Mouse (Mus musculus) heart, postnatal 0 days (tissue): ENCODE measurements around the gene Unc45a. TPM values are rescaled to one million over a fixed set of nuclear protein-coding genes. Genes with fewer than 3 reads are reported as not detected.

Experiments used
- ATAC-seq: fragments of 200-750 bp; cut with Nextera tagmentation; 2 replicates; pipeline ENCODE4 v1.8.0; 2017; ENCODE audit warnings: low read depth, moderate number of reproducible peaks, moderate library complexity; ENCODE audit not compliant: insufficient read depth
- DNase-seq: peaks from one replicate; pipeline ENCODE4 v3.0.0-alpha.2; 2016; ENCODE audit warnings: low spot score
- H3K27ac ChIP-seq: fragments of 300-500 bp; sonication (generic); 2 replicates; pipeline ENCODE4 v1.5.1; 2014; ENCODE audit warnings: low read depth, mild to moderate bottlenecking
- H3K27me3 ChIP-seq: fragments of 300-500 bp; sonication (generic); 2 replicates; pipeline ENCODE4 v1.6.1; 2014; ENCODE audit warnings: low read length, mixed read lengths; ENCODE audit not compliant: control insufficient read depth, insufficient read depth
- H3K36me3 ChIP-seq: fragments of 300-500 bp; sonication (generic); replicated peaks from 2 replicates; pipeline ENCODE4 v1.6.1; 2014; ENCODE audit warnings: low read length, mixed read lengths; ENCODE audit not compliant: control insufficient read depth, insufficient read depth
- H3K4me1 ChIP-seq: fragments of 300-500 bp; sonication (generic); 2 replicates; pipeline ENCODE4 v1.6.1; 2014; ENCODE audit warnings: antibody characterized with exemption; ENCODE audit not compliant: control insufficient read depth, insufficient read depth
- H3K4me2 ChIP-seq: fragments of 300-500 bp; sonication (generic); 2 replicates; pipeline ENCODE4 v1.6.1; 2014; ENCODE audit warnings: low read depth, mild to moderate bottlenecking, low read length, moderate library complexity
- H3K4me3 ChIP-seq: fragments of 300-500 bp; sonication (generic); 2 replicates; pipeline ENCODE4 v1.5.1; 2014; ENCODE audit warnings: low read depth, low read length
- H3K9ac ChIP-seq: fragments of 300-500 bp; sonication (generic); replicated peaks from 2 replicates; pipeline ENCODE4 v1.6.1; 2014; ENCODE audit warnings: low read depth, low read length, mixed read lengths
- H3K9me3 ChIP-seq: fragments of 300-500 bp; sonication (generic); replicated peaks from 2 replicates; pipeline ENCODE4 v1.6.1; 2016; ENCODE audit warnings: low read length; ENCODE audit not compliant: control insufficient read depth
- CTCF ChIP-seq: IDR thresholded peaks from 2 replicates; pipeline ENCODE4 v1.5.1; 2016; ENCODE audit warnings: antibody characterized with exemption, control low read depth, low read depth
- EP300 ChIP-seq: IDR thresholded peaks from 2 replicates; pipeline ENCODE4 v1.6.1; 2016; ENCODE audit warnings: antibody characterized with exemption, low read depth
- WGBS: fragments of 180-500 bp; shearing (Covaris S2); extraction: QIAGEN DNeasy Blood & Tissue Kit; methylation state at CpG from one replicate; pipeline ENCODE4 v1.1.7; 2014; 5-methylcytosine and 5-hydroxymethylcytosine counted together
- polyA plus RNA-seq: library from polyadenylated mRNA; unstranded; fragments of >200 nt; fragmentation: Nextera tagmentation; extraction: Ambion mirVana; gene quantifications from 2 replicates; pipeline ENCODE4 v1.2.1, GENCODE M21; 2015
- total RNA-seq: library from RNA; depleted of rRNA; stranded (reverse); fragments of >200 nt; gene quantifications from 2 replicates; pipeline ENCODE4 v1.2.3, GENCODE M21; 2014; ENCODE audit warnings: low replicate concordance

The Unc45a gene
- total and polyA plus RNA-seq, 2 experiments from 2014 or later, result 12.5 to 44.5 TPM

- no peak for ATAC-seq
- no peak for DNase-seq
- H3K9ac ChIP-seq, result no peak overlapping the region
These were observed 43.8 kb downstream of the Unc45a start for GRCm38 (mm10) chr7:80297041-80297440.

GRCm38 (mm10) chr7:80296462-80296861 is 44.3 kb downstream of the Unc45a start:
- H3K9ac ChIP-seq, result no peak overlapping the region
- peaks cover 7% of the 10 kb centered on the region for H3K36me3 ChIP-seq
- DNase-seq, result no peak
- no peaks in the 10 kb centered on the region for H3K27me3 ChIP-seq
- H3K9me3 ChIP-seq, result no peaks in the 10 kb centered on the region
- no peak overlapping the region for H3K4me3 ChIP-seq
- 0 out of 2 replicates have a peak overlapping the region, but pooled peaks have one; percentile 15 for H3K4me2 ChIP-seq
- 90% methylated on average over 6 of the region's 6 CpGs for WGBS
- no peak overlapping the region for H3K27ac ChIP-seq
- H3K4me1 ChIP-seq, result no peaks in the 10 kb centered on the region; the same call in 1 of the 2 replicates
- ATAC-seq, result no peak
- TF ChIP-seq CTCF (no peak), EP300 (no peak)

More at GRCm38 (mm10) chr7:80297041-80297440, 43.8 kb downstream of the Unc45a start:
- 43% methylated on average over 3 of the region's 3 CpGs for WGBS
- no peaks in the 10 kb centered on the region; the same call in 1 of the 2 replicates for H3K4me1 ChIP-seq
- H3K4me3 ChIP-seq, result no peak overlapping the region
- H3K27me3 ChIP-seq, result no peaks in the 10 kb centered on the region
- TF ChIP-seq EP300 (no peak), CTCF (no peak)
- H3K36me3 ChIP-seq, result peaks cover 13% of the 10 kb centered on the region
- no peak overlapping the region for H3K27ac ChIP-seq
- H3K4me2 ChIP-seq, result no peak overlapping the region
- H3K9me3 ChIP-seq, result no peaks in the 10 kb centered on the region

- Histone ChIP-seq H3K4me2 (peak overlapping the region; percentile 90), H3K9me3 (no peaks in the 10 kb centered on the region), H3K4me3 (peak overlapping the region; percentile 84), H3K36me3 (peaks cover 10% of the 10 kb centered on the region; the same call in 1 of the 2 replicates), H3K27me3 (no peaks in the 10 kb centered on the region), H3K9ac (peak overlapping the region; percentile 79), H3K4me1 (no peaks in the 10 kb centered on the region; the same call in 1 of the 2 replicates), H3K27ac (peak overlapping the region; percentile 82)
- DNase-seq (peak; percentile 27), ATAC-seq (peak; percentile 49)
- 7% methylated on average over 37 of the region's 37 CpGs for WGBS
- no peak for TF ChIP-seq EP300
- no peak for TF ChIP-seq CTCF
These were observed 45.8 kb downstream of the Unc45a start for GRCm38 (mm10) chr7:80294764-80295648.

GRCm38 (mm10) chr7:80294062-80294763 is 46.6 kb downstream of the Unc45a start, which contains the start of gene Prc1:
Gene Prc1, plus strand, starts transcription at chr7:80294450.
- peak within 1 kb of the TSS; percentile 79 for H3K9ac ChIP-seq
- H3K4me2 ChIP-seq, result peak within 1 kb of the TSS; percentile 90
- ATAC-seq (peak; percentile 99), DNase-seq (peak; percentile 96)
- H3K4me1 ChIP-seq, result no peaks in the 10 kb centered on the region; the same call in 1 of the 2 replicates
- peaks cover 15% of the 10 kb centered on the region for H3K36me3 ChIP-seq
- H3K4me3 ChIP-seq, result peak within 1 kb of the TSS; percentile 84
- 0% methylated on average over 52 of the region's 52 CpGs for WGBS
- peak within 1 kb of the TSS; percentile 82 for H3K27ac ChIP-seq
- H3K27me3 ChIP-seq, result no peaks in the 10 kb centered on the region
- no peaks in the 10 kb centered on the region for H3K9me3 ChIP-seq
- TF ChIP-seq EP300, result no peak
- TF ChIP-seq CTCF, result no peak

- H3K4me2 ChIP-seq, result no peak overlapping the region
- H3K9ac ChIP-seq, result no peak overlapping the region
- no peak overlapping the region for H3K27ac ChIP-seq
- H3K4me1 ChIP-seq, result no peaks in the 10 kb centered on the region
- H3K9me3 ChIP-seq, result no peaks in the 10 kb centered on the region
- no peak for ATAC-seq
- H3K4me3 ChIP-seq, result no peak overlapping the region
- TF ChIP-seq CTCF (no peak), EP300 (no peak)
- no peak for DNase-seq
- 91% methylated on average over 10 of the region's 10 CpGs for WGBS
- peaks cover 73% of the 10 kb centered on the region for H3K36me3 ChIP-seq
- H3K27me3 ChIP-seq, result no peaks in the 10 kb centered on the region
These were observed 53.1 kb downstream of the Unc45a start for GRCm38 (mm10) chr7:80287736-80288135.
